Mouse (Mus musculus) small intestine, adult 2 months (tissue): ENCODE results near the gene Otof.

ENCODE experiments used
- CTCF ChIP-seq: fragments of 200-500 bp; IDR thresholded peaks from 2 replicates; pipeline ENCODE4 v1.5.1; 2012; ENCODE audit warnings: low read depth, mild to moderate bottlenecking, control low read depth, inconsistent platforms, low read length, moderate library complexity, mixed read lengths; ENCODE audit not compliant: insufficient replicate concordance, insufficient read length; ENCODE audit errors: extremely low read depth
- POLR2A ChIP-seq: fragments of 200-500 bp; IDR thresholded peaks from 2 replicates; pipeline ENCODE4 v1.6.1; 2012; ENCODE audit warnings: low read depth, mild to moderate bottlenecking, control low read depth, inconsistent platforms, low read length, moderate library complexity

DNA sequence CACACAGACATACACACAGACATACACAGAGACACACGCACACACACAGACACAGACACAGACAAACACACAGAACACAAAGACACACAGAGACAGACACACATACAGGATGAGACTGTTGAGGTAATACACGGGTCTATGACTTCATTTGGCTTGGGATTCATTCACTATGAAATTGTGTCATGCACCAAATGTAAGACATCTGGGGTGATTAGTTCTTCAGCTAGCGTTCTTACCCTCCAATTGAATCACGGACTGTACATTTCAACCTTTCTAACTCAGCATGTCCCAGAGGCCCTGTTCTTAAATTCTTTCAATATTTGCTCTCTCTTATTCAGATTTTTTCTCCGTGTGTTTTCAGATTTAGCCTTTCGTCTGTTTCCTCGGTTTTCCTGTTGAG is 32.9 kb upstream of the Otof start:
- TF ChIP-seq CTCF (no peak), POLR2A (no peak)
